Mouse (Mus musculus) ZHBTc4 (cell line): ENCODE results near the gene Gm45021.

Source experiments
- DNase-seq: peaks from one replicate; pipeline ENCODE4 v3.0.0-alpha.2; 2011; ENCODE audit warnings: low read depth, low spot score

Gene Gm45021

DNA sequence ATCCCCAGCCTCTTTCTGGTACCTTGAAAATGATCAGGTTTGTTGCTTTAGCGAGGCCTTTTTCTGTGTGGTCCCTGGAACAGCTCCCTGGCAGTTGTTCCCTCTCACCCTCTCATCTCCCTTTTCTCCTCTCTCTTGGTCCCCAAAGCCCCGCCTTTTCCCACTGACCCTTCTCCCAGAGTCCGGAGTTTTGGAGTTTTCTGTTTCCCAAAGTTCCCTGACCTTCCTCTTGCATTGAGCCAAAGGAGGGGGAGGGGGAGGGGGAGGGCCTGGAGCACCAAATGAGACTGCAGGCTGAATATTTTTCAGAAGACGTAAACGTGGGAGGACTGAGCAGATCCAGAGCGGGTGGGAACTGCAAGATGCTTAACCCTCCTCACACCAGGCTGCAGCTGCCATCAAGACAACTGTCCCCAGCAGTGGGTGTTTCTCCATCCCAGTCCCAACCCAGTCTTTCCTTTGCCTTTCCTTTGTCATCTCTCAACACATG, 16.8 kb upstream of the Gm45021 start, which contains the start of gene Rarres2:
Rarres2 (minus strand) TSS at position 218 of the 490 bp plus-strand sequence.
- DNase-seq = no peak

DNA sequence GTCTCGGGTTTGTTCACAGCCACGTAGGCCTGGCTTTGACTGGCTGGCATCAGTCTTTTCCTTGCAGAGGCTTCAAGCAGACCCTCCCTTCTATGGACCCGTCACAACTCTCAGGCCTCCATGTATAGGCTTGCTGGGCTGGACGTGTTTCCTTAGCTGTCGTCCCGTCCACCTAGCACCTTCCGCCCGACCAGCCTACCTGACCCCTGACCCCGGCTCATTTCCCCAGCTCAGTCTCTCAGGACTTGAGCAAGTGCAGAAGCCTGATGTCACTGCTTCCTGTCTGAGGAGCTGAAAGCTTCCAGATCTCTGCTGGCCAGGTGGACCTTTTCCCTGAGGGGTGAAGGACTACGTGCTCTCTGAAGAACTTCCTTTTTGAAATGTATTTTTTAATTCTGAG, 16.1 kb upstream of the Gm45021 start:
- no peak for DNase-seq

GRCm38 (mm10) chr6:48573981-48574380, 15.4 kb upstream of the Gm45021 start:
- no peak for DNase-seq

DNA sequence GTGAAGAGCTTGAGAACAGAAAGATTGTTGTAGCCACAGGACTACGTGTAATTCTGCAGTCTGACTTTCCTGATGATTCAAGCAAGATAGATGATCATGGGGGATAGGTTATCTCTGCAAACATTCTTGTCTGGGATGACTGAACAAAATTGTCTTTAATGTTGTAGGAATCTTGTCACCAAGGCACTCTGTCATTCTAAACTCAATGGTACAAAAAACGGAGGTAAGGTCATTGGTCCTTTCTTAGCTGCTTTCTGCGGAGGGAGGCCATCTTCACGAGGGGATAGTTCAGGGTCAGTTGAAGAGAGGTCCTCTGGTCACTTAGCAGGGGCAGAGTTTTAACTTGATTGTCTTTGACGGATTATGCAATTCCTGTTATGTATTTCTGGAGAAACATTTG, 10.7 kb upstream of the Gm45021 start:
- DNase-seq = no peak

GRCm38 (mm10) chr6:48579215-48579648, 10.2 kb upstream of the Gm45021 start:
- no peak for DNase-seq

DNA sequence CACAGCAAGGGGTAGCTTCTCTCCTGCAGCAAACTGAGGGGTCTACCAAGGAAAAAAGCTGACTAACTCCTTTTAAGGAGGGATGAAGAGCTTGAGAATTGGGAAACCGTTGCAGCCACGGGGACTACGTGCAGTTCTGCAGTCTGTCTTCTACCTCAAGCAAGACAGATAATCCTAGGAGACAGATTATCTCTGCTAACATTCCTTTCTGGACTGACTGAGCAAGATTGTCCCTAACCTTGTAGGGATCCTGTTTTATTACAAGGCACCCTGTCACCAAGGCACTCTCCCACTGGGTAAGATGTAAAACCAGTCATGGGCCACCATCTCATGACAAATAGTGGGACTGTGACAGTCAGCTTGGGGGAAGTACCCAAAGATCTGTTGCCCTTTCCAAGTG, 8.2 kb upstream of the Gm45021 start:
- DNase-seq = no peak

DNA sequence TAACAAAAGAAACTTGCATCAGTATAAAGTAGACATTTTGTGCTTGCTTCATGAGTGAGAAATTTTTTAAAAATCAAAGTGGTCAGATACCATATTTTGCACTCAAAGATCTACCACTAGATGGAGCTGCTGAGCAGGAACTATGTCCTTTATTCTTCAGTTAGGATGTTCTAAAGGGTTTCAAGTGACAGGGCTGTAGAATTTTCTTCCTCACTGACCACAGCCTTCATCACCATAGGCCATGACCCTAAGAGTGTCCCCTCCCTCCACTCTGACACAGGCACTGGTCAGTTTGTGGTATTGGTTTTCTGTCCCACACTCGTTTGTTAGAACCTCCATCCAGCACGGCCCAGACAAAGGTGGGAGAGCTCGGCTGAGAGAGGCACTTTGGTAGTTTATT, 7.4 kb upstream of the Gm45021 start:
- peak; percentile 56 for DNase-seq

DNA sequence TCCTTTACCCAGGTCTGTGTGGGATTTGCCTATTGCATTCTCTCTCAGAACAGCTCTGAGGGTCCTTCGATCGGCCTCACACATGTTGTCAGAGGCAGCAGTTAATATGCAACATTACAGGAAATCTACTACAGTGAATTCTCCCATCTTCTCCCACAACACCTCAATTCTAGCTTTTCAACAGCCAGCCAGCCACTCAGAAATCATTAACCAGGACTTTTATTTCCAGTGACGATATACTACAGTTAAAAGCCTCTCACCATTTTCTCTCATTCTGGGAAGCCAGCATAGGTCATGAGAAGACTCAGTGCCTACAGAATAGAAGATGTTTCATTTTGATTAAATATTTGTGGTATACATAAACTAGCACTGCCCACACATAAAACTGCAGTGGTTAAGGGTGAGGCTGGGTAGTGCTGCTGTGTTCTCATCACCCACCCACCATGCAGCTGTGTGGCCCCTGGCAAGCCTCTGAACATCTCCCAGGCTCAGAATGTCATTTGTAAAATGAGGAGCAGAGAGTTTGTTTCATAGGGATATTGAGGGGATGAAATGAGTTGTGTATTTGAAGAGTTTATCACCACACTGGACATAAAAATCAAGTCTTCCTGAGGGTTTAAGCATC, 1.9 kb downstream of the Gm45021 start:
- DNase-seq = no peak

- DNase-seq = no peak
Measured at GRCm38 (mm10) chr6:48591871-48592270, 2.5 kb downstream of the Gm45021 start.

DNA sequence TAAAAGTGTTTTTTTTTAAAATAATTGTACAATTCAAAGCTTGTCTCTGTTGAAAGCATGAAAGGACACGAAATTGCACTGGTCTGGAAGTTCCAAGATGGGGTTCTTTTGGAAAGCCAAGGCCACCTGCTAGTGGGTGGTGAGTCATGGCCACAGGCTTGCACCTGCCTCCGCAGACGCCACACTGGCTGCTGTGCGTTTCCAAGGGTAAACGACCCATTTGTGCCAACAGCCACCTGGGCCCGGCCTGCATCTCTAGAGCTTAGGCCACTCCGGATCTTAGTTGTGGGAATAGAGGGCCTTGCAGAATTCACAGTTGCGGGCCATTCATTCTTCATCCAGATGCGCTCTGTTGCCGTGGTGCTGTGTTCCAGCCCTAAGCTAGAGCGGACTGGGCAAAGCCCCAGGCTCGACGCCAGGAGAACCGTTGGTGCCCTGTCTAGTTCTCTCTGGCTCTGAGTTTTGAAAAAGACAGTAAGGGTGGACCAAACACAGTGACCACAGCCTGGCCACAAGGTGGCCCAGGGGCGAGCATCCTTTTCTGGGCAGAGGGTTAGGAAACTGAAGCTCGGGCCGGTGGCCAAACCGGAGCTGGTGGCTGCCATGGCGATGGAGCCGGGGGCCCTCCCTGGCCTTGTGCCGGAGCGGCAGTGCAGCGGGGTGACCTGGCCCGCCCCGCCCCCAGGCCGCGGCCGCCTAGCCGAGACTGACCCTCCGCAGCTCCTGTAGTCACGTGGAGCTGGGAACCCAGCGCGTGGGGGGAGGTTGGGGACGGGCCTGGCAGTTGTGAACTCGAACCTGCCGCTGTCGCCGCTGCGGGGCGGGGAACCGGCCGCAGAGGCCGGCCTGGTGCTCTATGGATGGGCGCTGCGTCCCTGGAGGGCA, 4.0 kb downstream of the Gm45021 start, which contains the start of the genes Repin1 and Gm44965:
Repin1 (plus strand) TSS at position 726 of the 885 bp plus-strand sequence.
Gm44965 (plus strand) TSS at position 784 of the 885 bp plus-strand sequence.
- DNase-seq = peak; percentile 87

DNA sequence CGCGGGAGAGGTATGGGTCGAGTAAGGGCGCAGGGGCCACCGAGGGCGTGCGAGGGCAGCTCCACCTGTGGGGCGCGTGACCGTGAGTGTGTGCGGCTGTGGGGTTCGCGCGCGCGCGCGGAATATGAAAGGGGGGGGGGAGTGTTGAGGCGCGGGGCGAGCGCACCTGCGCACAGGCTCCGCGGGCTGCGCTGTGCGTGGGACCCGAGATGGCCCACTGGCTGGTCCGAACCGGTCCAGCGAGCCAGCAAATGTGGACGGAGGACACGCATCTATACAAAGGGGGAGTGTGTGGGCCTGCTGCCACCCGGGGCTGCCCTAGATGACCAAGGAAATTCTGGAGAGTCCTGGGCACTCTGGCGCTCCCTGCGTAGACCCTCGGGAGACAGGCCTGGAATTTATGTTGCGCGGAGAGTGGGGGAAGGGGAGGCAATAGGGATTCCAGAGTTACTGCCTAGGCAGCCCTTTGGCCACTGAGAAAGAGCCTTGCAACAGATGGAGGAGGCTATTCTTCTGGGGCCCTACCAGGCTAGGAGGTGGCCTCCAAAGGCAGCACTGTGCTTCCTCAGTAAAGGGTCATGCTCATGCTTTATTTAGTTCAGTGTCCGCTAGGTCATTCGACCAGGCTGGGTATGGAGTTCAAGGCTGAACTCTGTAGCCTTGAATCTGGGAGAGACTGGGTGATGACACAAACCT, 4.8 kb downstream of the Gm45021 start:
- peak; percentile 62 for DNase-seq

DNA sequence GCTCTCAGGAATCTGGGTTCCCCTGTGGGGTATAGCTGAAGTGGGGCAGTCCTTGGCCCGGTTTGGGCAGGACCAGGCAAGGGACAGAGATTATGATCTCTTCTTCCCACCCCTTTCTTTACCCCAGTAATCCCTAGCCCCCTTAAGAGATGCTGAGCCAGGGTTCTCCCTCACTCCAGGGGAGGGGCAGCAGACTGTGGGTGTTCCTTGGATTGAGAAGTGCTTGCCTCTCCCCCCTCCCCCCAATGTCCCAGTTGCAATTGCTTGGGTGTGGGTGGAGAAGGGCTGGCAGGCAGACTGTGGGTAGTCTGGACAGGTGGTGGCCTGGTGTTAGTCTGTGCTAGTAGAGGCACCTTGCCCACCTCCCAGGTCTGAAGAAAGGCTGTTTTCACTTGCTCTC, 5.9 kb downstream of the Gm45021 start:
- DNase-seq = no peak

GRCm38 (mm10) chr6:48596545-48597232, 7.3 kb downstream of the Gm45021 start:
- DNase-seq = peak; percentile 55

DNA sequence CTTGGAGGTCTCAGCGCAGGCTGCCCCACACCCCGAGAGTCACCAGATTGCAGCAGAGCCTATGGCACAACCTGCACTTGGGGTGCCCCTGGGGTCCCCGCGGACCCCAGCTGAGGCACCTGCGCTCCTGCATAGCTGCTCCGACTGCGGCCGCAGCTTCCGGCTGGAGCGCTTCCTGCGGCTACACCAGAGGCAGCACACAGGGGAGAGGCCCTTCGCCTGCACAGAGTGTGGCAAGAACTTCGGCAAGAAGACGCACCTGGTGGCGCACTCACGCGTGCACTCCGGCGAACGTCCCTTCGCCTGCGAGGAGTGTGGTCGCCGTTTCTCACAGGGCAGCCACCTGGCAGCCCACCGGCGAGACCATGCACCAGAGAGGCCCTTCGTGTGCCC, 7.8 kb downstream of the Gm45021 start:
- peak; percentile 66 for DNase-seq

DNA sequence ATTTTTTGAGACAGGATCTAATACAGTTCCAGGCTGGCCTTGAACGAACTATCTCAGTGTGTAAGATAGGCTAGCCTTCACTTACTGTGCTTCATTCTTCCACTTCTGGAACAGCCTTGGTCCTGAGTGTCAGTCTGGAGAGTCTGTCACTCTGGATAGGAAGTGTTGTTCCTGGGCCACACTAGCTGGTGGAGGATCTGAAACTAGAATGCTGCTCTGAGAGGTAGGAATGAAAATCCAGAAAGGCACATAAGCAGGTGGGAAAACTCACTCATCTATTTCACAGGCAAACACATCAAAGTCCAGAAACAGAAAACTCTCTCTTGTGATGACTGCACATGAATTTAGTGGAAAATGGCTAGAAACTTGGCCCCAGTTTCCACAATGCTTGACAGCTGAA, 11.2 kb downstream of the Gm45021 start:
- no peak for DNase-seq

DNA sequence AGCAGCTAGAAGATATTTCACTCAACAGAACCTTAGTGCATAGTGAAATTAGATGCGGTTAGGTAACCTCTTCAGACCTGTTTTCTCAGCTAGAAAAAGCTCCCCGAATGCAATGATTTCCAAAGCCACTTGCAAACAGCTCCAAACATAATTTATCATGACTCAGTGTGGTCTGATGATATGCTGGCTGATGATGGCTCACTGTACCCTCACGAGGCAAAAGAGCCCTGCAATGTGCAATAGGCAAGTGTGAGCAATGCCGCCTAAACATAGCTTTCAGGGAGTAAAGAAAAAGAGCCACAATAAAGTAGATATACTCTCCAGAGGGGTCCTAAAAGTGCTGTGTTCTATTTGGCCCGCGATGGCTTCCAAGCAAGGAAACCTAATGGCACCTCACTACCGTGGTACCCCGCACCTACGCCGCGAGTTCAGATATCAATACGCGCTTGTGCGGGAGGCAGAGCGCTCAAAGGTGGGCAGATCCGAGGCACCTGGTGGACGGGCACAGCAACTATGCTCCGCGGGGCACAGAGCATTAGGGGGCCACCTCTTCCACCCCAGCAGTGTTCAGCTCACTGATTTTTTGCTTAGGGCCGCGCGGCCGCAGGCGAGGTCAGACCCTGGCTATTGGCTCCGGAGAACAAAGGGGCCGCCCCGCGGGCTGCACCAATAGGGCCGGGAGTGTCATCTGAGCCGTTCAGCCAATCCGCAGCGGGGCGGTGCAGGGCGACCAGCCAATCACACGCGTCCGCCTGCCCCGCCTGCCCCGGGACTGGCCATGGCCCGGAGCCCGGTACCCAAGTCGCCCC, 12.1 kb downstream of the Gm45021 start, which contains the start of gene Zfp775:
Zfp775 (plus strand) TSS at position 793 of the 809 bp plus-strand sequence.
- DNase-seq = peak; percentile 92

- peak; percentile 44 for DNase-seq
Measured at GRCm38 (mm10) chr6:48602080-48602741, 12.8 kb downstream of the Gm45021 start.

DNA sequence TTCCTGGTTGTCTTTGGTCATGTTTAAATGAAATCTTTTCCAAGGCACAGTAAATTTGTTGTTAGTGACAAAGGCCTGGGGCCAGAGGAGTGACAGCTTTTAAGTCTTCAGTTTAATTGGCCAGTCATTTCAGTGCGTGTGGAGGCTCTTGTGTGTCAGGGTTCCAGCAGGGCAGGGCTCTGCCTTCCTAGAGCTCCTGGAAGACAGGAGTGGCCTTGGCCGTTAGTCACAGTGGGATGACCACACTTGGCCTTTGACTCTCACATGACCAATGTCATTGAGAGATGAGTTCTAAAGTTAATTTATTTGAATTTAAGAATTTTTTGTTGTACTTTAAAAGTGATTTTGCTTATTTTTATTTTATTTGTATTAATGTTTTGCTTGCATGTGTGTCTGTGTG, 18.7 kb downstream of the Gm45021 start:
- no peak for DNase-seq

DNA sequence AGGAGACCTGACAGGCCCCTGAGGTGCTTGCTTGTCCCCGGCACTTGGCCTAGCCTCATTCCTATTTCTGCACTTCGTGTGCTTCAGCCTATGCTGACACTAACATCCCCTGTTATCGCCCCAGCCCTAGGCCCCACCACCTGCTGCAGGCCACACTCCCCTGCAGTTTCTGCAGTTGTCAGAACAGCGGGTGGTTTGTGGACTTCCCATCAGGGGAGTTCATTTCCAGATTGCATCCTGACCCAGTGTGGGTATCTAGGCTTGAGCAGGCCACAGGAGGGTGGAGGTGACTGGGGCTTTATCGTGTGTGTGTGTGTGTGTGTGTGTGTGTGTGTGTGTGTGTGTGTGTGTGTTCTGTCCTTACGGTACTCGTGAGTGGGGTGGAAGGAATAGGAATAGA, 20.1 kb downstream of the Gm45021 start:
- DNase-seq = no peak

DNA sequence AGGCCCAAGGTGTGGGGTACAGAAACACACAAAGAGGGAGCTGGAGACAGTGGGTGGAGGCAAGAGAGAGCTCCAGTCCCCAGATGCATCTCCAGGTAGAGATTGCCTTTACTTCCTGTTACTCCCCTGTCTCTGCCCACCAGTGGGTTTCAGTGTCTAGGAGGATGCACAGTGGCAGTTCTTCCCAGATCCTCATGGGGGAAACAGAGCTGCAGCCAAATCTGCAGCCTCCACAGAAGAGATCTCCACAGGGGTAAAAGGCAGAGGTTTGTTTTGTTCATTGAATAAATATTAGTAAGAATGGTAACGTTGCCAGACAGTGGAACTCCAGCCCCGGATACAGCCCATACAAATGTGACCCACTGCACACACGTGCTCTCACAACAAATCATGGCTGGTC, 21.2 kb downstream of the Gm45021 start:
- no peak for DNase-seq
